Mouse (Mus musculus) ES-E14 (cell line): Measurements from ENCODE around the gene Des. TPM values are rescaled to one million over a fixed set of nuclear protein-coding genes. Genes with fewer than 3 reads are reported as not detected.
A peak's percentile ranks its signal among the peaks of the same experiment; 100 is the strongest.

Experiments
- DNase-seq: peaks from one replicate; pipeline ENCODE4 v3.0.0-alpha.2; 2013; ENCODE audit warnings: low read depth, low spot score
- H3K27ac ChIP-seq: 2 replicates; pipeline ENCODE4 v1.5.1; 2012; ENCODE audit warnings: low read depth, mild to moderate bottlenecking, low read length, moderate library complexity, mixed read lengths; ENCODE audit not compliant: poor library complexity, insufficient read depth, severe bottlenecking
- H3K36me3 ChIP-seq: 2 replicates; pipeline ENCODE4 v1.6.1; 2012; ENCODE audit warnings: mild to moderate bottlenecking, low read length, moderate library complexity, mixed read lengths; ENCODE audit not compliant: control insufficient read depth, poor library complexity, insufficient read depth, severe bottlenecking
- H3K4me1 ChIP-seq, 2 experiments: fragments of 150-350 bp in 1 of 2; sonication (generic) in 1 of 2; 2 replicates each; pipeline ENCODE4 v1.6.1; 2012; ENCODE audit warnings: low read length in 2 of 2, mild to moderate bottlenecking in 1 of 2, mixed read lengths in 1 of 2; ENCODE audit not compliant: control insufficient read depth in 2 of 2, insufficient read depth in 2 of 2, poor library complexity in 1 of 2
- H3K4me3 ChIP-seq, 2 experiments: fragments of 150-350 bp in 1 of 2; sonication (generic) in 1 of 2; 2 replicates each; pipeline ENCODE4 v1.5.1; 2012; ENCODE audit warnings: low read length in 2 of 2, low read depth in 1 of 2, mild to moderate bottlenecking in 1 of 2, mixed read lengths in 1 of 2; ENCODE audit not compliant: insufficient read depth in 1 of 2, poor library complexity in 1 of 2, severe bottlenecking in 1 of 2
- H3K9ac ChIP-seq: 2 replicates; pipeline ENCODE4 v1.6.1; 2012; ENCODE audit warnings: low read depth, mild to moderate bottlenecking, low read length, mixed read lengths; ENCODE audit not compliant: poor library complexity, insufficient read depth, severe bottlenecking
- H3K9me3 ChIP-seq: fragments of 150-350 bp; sonication (generic); 2 replicates; pipeline ENCODE4 v1.6.1; 2012; ENCODE audit warnings: low read depth, mild to moderate bottlenecking, low read length; ENCODE audit not compliant: control insufficient read depth, insufficient read depth
- CHD2 ChIP-seq: IDR thresholded peaks from 2 replicates; pipeline ENCODE4 v1.6.1; 2014; ENCODE audit warnings: mild to moderate bottlenecking, low read depth, low read length, inconsistent platforms
- HCFC1 ChIP-seq: IDR thresholded peaks from 2 replicates; pipeline ENCODE4 v1.6.1; 2012; ENCODE audit warnings: low read length, inconsistent platforms, borderline replicate concordance; ENCODE audit not compliant: insufficient read depth
- MAFK ChIP-seq: IDR thresholded peaks from 2 replicates; pipeline ENCODE4 v1.6.1; 2014; ENCODE audit warnings: mild to moderate bottlenecking, low read depth, low read length, inconsistent platforms; ENCODE audit not compliant: insufficient read depth
- ZC3H11A ChIP-seq: IDR thresholded peaks from 2 replicates; pipeline ENCODE4 v1.6.1; 2012; ENCODE audit warnings: low read depth, mild to moderate bottlenecking, inconsistent platforms, low read length, borderline replicate concordance
- ZNF384 ChIP-seq: IDR thresholded peaks from 2 replicates; pipeline ENCODE4 v1.6.1; 2012; ENCODE audit warnings: low read depth, low read length, inconsistent platforms
- in situ Hi-C, 2 experiments: fragments of 600-800 bp; cut with MboI; formaldehyde crosslinking; loops; one replicate each; pipeline ENCODE4 v1.15.1; 2025; ENCODE audit warnings: low sequenced_read_pairs in 2 of 2, inconsistent platforms in 1 of 2; ENCODE audit not compliant: unreplicated experiment in 2 of 2
- total RNA-seq: library from RNA; depleted of rRNA; stranded (reverse); fragments of 300-350 nt; gene quantifications from 2 replicates; pipeline ENCODE4 v1.2.3, GENCODE M21; 2012

Des gene
- total RNA-seq, 1 experiment: 19.4 TPM

GRCm38 (mm10) chr1:75387469-75387928 is 27.4 kb downstream of the Des start:
- peak overlapping the region in 1 of 2 experiments; percentile 40; a peak in 1 of 4 replicates for H3K4me3 ChIP-seq
- no peaks in the 10 kb centered on the region for H3K9me3 ChIP-seq
- TF ChIP-seq ZNF384 (no peak), HCFC1 (no peak)
- H3K27ac ChIP-seq: no peak overlapping the region
- DNase-seq: no peak
- peaks cover 0 to 10% of the 10 kb centered on the region in 2 experiments; a peak in 1 of 4 replicates for H3K4me1 ChIP-seq
- H3K9ac ChIP-seq: no peak overlapping the region
- in situ Hi-C loops: no loop called here
- peaks cover 2% of the 10 kb centered on the region; the same call in 1 of the 2 replicates for H3K36me3 ChIP-seq

DNA sequence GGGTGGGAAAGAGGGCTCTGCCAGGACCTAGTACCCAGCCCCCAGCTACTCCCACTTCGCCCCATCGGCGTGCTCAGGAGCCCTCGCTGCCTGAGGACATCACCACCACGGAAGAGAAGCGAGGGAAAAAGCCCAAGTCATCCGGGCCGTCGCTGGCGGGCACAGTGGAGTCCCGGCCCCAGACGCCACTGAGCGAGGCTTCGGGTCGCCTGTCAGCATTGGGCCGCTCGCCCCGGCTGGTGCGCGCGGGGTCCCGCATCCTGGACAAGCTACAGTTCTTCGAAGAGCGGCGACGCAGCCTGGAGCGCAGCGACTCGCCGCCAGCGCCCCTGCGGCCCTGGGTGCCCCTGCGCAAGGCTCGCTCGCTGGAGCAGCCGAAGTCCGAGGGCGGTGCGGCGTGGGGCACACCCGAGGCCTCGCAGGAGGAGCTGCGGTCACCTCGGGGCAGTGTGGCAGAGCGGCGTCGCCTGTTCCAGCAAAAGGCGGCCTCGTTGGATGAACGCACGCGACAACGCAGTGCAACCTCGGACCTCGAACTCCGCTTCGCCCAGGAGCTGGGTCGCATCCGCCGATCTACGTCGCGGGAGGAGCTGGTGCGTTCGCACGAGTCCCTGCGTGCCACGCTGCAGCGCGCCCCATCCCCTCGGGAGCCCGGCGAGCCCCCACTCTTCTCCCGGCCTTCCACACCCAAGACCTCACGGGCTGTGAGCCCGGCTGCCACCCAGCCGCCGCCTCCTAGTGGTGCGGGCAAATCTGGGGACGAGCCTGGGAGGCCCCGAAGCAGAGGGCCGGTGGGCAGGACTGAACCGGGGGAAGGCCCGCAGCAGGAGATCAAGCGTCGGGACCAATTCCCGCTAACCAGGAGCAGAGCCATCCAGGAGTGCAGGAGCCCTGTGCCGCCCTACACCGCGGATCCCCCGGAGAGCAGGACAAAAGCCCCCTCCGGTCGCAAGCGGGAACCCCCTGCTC is 28.1 kb downstream of the Des start:
- no peak for DNase-seq

DNA sequence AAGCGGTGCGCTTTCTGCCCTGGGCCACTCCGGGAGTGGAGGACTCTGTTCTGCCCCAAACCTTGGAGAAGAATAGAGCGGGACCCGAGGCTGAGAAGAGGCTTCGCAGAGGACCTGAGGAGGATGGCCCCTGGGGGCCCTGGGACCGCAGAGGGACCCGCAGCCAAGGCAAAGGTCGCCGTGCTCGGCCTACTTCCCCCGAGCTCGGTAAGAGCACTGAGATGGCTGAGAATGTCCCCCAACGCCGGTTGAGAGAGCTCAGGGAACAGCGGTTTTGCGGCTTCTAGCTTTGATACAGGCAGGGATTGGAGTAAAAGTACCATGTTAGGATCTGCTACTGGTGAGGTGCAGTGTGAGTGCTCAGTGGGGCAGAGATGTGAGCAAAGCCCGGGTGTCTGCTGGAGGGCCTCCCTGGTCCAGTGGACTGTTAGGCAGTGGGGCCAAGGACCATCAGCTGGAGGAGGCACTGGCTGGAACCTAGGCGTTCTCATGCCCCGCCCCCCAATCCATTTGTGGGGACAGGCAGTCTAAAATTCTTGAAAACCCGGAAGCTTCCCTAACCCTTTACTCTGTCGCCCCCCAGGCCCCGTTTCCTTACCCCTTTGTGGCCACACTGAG is 28.9 kb downstream of the Des start:
- H3K36me3 ChIP-seq: peaks cover 2% of the 10 kb centered on the region; the same call in 1 of the 2 replicates
- no peak for DNase-seq
- peak overlapping the region; percentile 2; the same call in 1 of the 2 replicates for H3K9ac ChIP-seq
- TF ChIP-seq HCFC1 (no peak), ZNF384 (no peak), MAFK (no peak)
- H3K4me3 ChIP-seq: peak overlapping the region; percentile 32 to 40; a peak in 3 of 4 replicates
- in situ Hi-C loops: no loop called here
- H3K27ac ChIP-seq: no peak overlapping the region
- H3K9me3 ChIP-seq: no peaks in the 10 kb centered on the region
- H3K4me1 ChIP-seq: peaks cover 0 to 8% of the 10 kb centered on the region in 2 experiments; a peak in 1 of 4 replicates

More for the DNA sequence above, 28.1 kb downstream of the Des start:
- Histone ChIP-seq H3K27ac (no peak overlapping the region), H3K4me1 (peaks cover 0 to 8% of the 10 kb centered on the region in 2 experiments; a peak in 1 of 4 replicates), H3K9ac (peak overlapping the region; percentile 2), H3K4me3 (peak overlapping the region; percentile 32 to 40; a peak in 3 of 4 replicates), H3K36me3 (peaks cover 2% of the 10 kb centered on the region; the same call in 1 of the 2 replicates), H3K9me3 (no peaks in the 10 kb centered on the region)
- in situ Hi-C loops: no loop called here
- TF ChIP-seq MAFK (no peak), HCFC1 (no peak), CHD2 (no peak), ZNF384 (no peak), ZC3H11A (no peak)

- H3K27ac ChIP-seq: no peak overlapping the region
- no peaks in the 10 kb centered on the region for H3K9me3 ChIP-seq
- no peak overlapping the region for H3K9ac ChIP-seq
- H3K4me3 ChIP-seq: no peak overlapping the region
- H3K4me1 ChIP-seq: peaks cover 0 to 2% of the 10 kb centered on the region in 2 experiments; a peak in 1 of 4 replicates
- DNase-seq: no peak
- in situ Hi-C loops: no loop called here
- no peaks in the 10 kb centered on the region for H3K36me3 ChIP-seq
- TF ChIP-seq MAFK (no peak), CHD2 (no peak), HCFC1 (no peak), ZNF384 (no peak), ZC3H11A (no peak)
Observed at GRCm38 (mm10) chr1:75393139-75393538, 33.0 kb downstream of the Des start.
